Mouse (Mus musculus) limb, embryonic 14.5 days (tissue): ENCODE results near the gene Agbl2. TPM values are rescaled to one million over a fixed set of nuclear protein-coding genes. Genes with fewer than 3 reads are reported as not detected.

Experiments used
- ATAC-seq: fragments of 200-750 bp; cut with Nextera tagmentation; 2 replicates; pipeline ENCODE4 v1.8.0; 2017; ENCODE audit warnings: low read depth, moderate number of reproducible peaks, moderate TSS enrichment; ENCODE audit not compliant: low FRiP score
- DNase-seq: peaks from one replicate; pipeline ENCODE4 v3.0.0-alpha.2; 2015; ENCODE audit warnings: low spot score
- H3K27ac ChIP-seq: fragments of 300-500 bp; sonication (generic); replicated peaks from 2 replicates; pipeline ENCODE4 v1.5.1; 2014; ENCODE audit warnings: low read depth, mild to moderate bottlenecking, low read length, moderate library complexity, mixed read lengths
- H3K27me3 ChIP-seq: fragments of 300-500 bp; sonication (generic); 2 replicates; pipeline ENCODE4 v1.6.1; 2014; ENCODE audit warnings: low read length, mixed read lengths; ENCODE audit not compliant: control insufficient read depth, insufficient read depth
- H3K36me3 ChIP-seq: fragments of 300-500 bp; sonication (generic); 2 replicates; pipeline ENCODE4 v1.6.1; 2014; ENCODE audit warnings: mild to moderate bottlenecking, low read length, moderate library complexity, mixed read lengths; ENCODE audit not compliant: control insufficient read depth, insufficient read depth
- H3K4me1 ChIP-seq: fragments of 300-500 bp; sonication (generic); 2 replicates; pipeline ENCODE4 v1.6.1; 2014; ENCODE audit warnings: antibody characterized with exemption, low read length, mixed read lengths; ENCODE audit not compliant: control insufficient read depth, insufficient read depth
- H3K4me2 ChIP-seq: fragments of 300-500 bp; sonication (generic); replicated peaks from 2 replicates; pipeline ENCODE4 v1.6.1; 2014; ENCODE audit warnings: low read depth, mild to moderate bottlenecking, low read length, moderate library complexity; ENCODE audit not compliant: severe bottlenecking
- H3K4me3 ChIP-seq: fragments of 300-500 bp; sonication (generic); replicated peaks from 2 replicates; pipeline ENCODE4 v1.5.1; 2014; ENCODE audit warnings: low read length
- H3K9ac ChIP-seq: fragments of 300-500 bp; sonication (generic); 2 replicates; pipeline ENCODE4 v1.6.1; 2014; ENCODE audit warnings: mild to moderate bottlenecking, low read depth, low read length, moderate library complexity; ENCODE audit not compliant: severe bottlenecking
- H3K9me3 ChIP-seq: fragments of 300-500 bp; sonication (generic); 2 replicates; pipeline ENCODE4 v1.6.1; 2016; ENCODE audit warnings: low read length; ENCODE audit not compliant: control insufficient read depth
- POLR2A ChIP-seq: fragments of 200-500 bp; IDR thresholded peaks from 2 replicates; pipeline ENCODE4 v1.8.0; 2012; ENCODE audit warnings: inconsistent platforms, mild to moderate bottlenecking, moderate library complexity, borderline replicate concordance; ENCODE audit not compliant: insufficient read depth, insufficient read length; ENCODE audit errors: extremely low read depth
- WGBS: fragments of 180-500 bp; shearing (Covaris S2); extraction: QIAGEN DNeasy Blood & Tissue Kit; methylation state at CpG from one replicate; pipeline ENCODE4 v1.1.7; 2014; 5-methylcytosine and 5-hydroxymethylcytosine counted together
- polyA plus RNA-seq, 2 experiments: library from polyadenylated mRNA; depleted of rRNA in 1 of 2; stranded (reverse) in 1 of 2; unstranded in 1 of 2; fragments of >200 nt; fragmentation: Nextera tagmentation in 1 of 2; extraction: Ambion mirVana in 1 of 2; gene quantifications; 2 replicates each; pipeline versions ENCODE4 v1.2.1 to v1.2.3; 2012 to 2014

Agbl2 gene
- polyA plus RNA-seq, 2 experiments: 1.4 to 2.3 TPM

DNA sequence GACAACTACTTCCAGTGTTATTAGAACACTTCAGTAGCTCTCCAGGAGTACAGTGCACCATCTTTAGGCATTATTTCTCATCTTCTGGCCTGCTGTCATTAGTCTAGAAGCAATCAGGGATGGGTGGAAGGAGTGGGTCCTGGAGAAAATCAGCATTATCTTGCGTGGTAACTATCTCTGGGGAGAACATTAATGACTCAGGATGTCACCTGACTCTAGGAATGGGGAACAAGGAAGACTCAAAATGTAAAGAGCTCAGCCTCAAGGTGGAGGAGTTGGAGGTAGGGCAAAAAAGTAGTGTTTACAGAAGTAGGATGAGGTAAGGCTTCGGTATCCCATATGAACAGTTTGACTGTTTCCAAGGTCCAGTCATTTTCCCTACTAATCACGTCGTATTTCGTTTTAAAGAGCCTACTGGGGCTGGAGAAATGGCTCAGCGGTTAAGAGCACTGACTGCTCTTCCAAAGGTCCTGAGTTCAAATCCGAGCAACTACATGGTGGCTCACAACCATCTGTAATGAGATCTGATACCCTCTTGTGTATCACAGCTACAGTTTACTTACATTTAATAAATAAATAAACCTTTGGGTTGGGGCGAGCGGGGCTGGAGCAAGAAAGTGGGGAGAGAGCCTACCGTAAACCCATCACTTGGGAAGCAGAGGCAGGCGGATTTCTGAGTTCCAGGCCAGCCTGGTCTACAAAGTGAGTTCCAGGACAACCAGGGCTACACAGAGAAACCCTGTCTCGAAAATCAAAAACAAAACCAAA, 38.1 kb upstream of the Agbl2 start:
- Histone ChIP-seq H3K4me3 (peak overlapping the region; percentile 94), H3K9ac (peak overlapping the region; percentile 49), H3K36me3 (peaks cover 8% of the 10 kb centered on the region), H3K4me1 (peaks cover 5% of the 10 kb centered on the region), H3K9me3 (no peaks in the 10 kb centered on the region), H3K27ac (peak overlapping the region; percentile 91), H3K4me2 (peak overlapping the region; percentile 78), H3K27me3 (no peaks in the 10 kb centered on the region)
- DNase-seq (no peak), ATAC-seq (no peak)
- TF ChIP-seq POLR2A: no peak
- 64% methylated on average over 12 of the region's 12 CpGs for WGBS

- Histone ChIP-seq H3K4me2 (peak within 1 kb of the TSS; percentile 78), H3K9ac (peak within 1 kb of the TSS; percentile 98), H3K9me3 (no peaks in the 10 kb centered on the region), H3K4me1 (peaks cover 5% of the 10 kb centered on the region), H3K27ac (peak within 1 kb of the TSS; percentile 98), H3K4me3 (peak within 1 kb of the TSS; percentile 94), H3K36me3 (peaks cover 13% of the 10 kb centered on the region), H3K27me3 (no peaks in the 10 kb centered on the region)
- peak; percentile 65; the same call in 1 of the 2 replicates for TF ChIP-seq POLR2A
- DNase-seq: peak; percentile 99
- peak; percentile 98 for ATAC-seq
- under 1% methylated on average over 39 of the region's 44 CpGs for WGBS
Observed at GRCm38 (mm10) chr2:90745053-90745678, 37.4 kb upstream of the Agbl2 start, which contains the start of gene Fnbp4. Fnbp4 (plus strand) TSS chr2:90745370.

- Histone ChIP-seq H3K4me1 (peaks cover 5% of the 10 kb centered on the region), H3K9me3 (no peaks in the 10 kb centered on the region), H3K4me2 (peak overlapping the region; percentile 78), H3K4me3 (peak overlapping the region; percentile 94), H3K27ac (peak overlapping the region; percentile 98), H3K9ac (peak overlapping the region; percentile 98), H3K36me3 (peaks cover 21% of the 10 kb centered on the region), H3K27me3 (no peaks in the 10 kb centered on the region)
- TF ChIP-seq POLR2A: no peak
- ATAC-seq (peak; percentile 28), DNase-seq (peak; percentile 3)
- under 1% methylated on average over 36 of the region's 54 CpGs for WGBS
Observed at GRCm38 (mm10) chr2:90745740-90746537, 36.6 kb upstream of the Agbl2 start.

DNA sequence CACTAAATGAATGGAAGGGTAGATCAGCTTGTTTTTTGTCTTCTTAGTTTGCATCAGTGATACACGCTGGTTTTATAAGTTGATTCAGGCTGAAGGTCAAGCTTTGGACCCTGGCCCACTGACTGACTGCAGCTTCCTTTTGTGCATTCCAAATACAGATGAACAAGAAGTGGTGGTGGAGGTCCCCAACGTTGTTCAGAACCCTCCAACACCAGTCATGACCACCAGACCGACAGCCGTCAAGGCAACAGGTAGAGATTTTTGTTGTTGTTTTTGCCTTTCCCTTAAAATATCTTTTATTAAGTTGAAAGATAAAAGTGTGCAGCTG, 36.0 kb upstream of the Agbl2 start:
- H3K9me3 ChIP-seq: no peaks in the 10 kb centered on the region

GRCm38 (mm10) chr2:90747131-90747530, 35.4 kb upstream of the Agbl2 start:
- Histone ChIP-seq H3K4me2 (peak overlapping the region; percentile 78), H3K27me3 (no peaks in the 10 kb centered on the region), H3K27ac (no peak overlapping the region), H3K4me1 (peaks cover 5% of the 10 kb centered on the region), H3K36me3 (peaks cover 28% of the 10 kb centered on the region), H3K9me3 (no peaks in the 10 kb centered on the region), H3K4me3 (peak overlapping the region; percentile 94), H3K9ac (no peak overlapping the region)
- DNase-seq: no peak
- no peak for TF ChIP-seq POLR2A
- no peak for ATAC-seq
- WGBS: 91% methylated on average over 10 of the region's 10 CpGs

More for the DNA sequence above, 36.0 kb upstream of the Agbl2 start:
- Histone ChIP-seq H3K9ac (peak overlapping the region; percentile 98), H3K27me3 (no peaks in the 10 kb centered on the region), H3K36me3 (peaks cover 27% of the 10 kb centered on the region), H3K4me2 (peak overlapping the region; percentile 78), H3K27ac (peak overlapping the region; percentile 98; the same call in 1 of the 2 replicates), H3K4me1 (peaks cover 5% of the 10 kb centered on the region), H3K4me3 (peak overlapping the region; percentile 94)
- DNase-seq: no peak
- TF ChIP-seq POLR2A: no peak
- no peak for ATAC-seq
- whole genome bisulfite sequencing: 11% methylated on average over 4 of the region's 4 CpGs
